Mouse (Mus musculus) lung, postnatal 4 days (tissue): ENCODE results near the gene Rab6b.
A peak's percentile ranks its signal among the peaks of the same experiment; 100 is the strongest.

ENCODE experiments used
- DNase-seq, 2 experiments: peaks; one replicate each; pipeline ENCODE4 v3.0.0; 2021

Gene Rab6b

DNA sequence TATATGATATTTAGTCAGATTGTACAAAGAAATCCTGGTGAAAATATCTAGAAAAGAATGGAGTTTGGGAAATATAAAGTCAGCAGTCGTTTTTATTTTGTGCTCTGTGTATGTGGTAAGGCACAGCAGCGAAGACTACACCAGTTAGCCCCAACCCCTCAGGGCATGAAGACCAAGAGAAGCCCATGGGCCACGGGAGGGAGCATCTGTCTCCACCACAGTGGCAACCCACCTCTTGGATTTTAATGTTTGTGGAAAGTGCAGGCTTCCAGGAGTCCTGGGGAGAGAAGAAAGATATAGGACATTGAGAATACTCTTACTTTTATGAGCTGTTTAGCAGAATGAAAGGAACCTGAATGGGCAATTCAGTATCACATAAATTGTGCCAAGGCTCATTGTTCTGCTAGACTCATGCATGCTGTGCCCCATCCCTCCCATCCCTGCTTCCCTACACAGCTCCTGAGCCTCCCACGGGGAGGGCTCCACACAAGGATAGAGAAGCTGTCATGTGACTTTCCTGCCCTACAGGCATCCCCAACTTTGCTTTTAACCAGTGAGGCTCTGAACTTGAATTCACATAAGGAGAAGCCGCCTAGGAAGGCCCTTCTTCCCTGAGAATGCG, 97.3 kb downstream of the Rab6b start:
- no peak for DNase-seq

DNA sequence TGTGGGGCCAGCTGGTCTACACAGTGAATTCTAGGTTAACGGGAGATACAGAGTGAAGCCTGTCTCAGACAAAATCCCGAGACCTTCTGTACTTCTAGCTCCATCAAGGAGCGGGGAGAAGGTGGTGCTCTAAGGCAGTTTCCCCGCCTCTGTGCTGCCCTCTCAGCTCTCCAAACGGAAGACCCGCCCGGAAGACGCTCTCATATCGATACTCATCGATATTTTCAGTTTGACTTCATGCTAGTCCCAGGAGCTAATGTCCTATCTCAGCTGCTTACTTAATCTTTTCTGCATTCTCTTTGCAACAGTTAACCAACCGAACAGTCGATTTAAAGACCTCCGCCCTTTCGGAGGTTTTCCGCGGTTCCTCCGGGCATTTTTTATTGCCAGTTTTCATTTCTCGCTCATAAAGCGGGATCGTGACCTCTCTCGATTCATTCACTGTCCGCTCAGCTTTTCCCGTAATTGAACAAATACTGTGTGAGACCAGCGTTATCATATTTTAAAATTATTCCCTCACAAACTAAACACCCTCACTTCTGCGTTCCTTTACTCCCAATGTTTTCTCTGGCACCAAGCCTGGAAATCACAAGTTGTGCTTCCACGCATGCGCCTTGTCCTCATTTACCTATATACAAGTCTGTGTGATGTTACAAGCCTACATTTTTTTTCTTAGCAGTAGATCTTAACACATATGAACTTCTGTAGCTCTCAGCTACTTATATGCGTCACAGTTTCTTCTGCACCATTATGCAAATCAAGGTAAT, 101.2 kb downstream of the Rab6b start:
- DNase-seq: peak in 1 of 2 experiments; percentile 25

DNA sequence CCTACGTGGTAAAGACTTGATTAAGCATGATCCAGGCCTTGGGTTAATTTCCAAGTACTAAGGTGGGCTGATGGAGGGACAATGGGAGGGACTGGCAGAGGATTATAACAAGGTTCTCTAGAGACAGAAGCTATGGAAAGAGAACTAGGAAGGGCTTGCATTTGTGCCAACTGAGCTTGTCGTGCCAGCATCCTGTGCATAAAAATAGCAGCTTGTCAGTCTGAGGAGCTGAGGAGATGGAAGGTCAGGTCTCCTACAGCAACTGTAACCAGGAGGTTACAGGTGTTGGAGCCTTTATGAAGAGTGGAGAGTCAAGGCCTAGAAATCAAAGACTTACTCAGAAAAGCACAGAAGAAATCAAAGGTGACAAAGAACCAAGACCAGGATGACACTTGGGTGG, 102.0 kb downstream of the Rab6b start:
- no peak for DNase-seq

DNA sequence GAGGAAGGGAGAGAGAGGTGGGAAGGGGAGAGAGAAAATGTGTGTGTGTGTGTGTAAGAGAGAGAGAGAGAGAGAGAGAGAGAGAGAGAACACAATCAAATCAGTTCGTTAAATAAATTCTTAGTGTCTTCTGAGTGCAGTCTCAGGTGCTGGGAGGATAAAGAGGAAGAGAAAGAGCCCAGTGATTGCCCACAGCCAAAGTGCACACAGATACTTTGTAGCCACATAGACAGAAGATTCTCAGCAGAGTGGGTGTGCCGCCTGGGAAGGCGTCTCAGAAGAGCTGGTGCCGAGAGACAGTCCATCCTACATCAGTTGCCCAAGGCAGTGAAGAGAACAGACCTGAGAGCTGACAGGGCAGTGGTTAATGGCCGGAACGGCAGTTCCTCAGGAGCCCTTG, 102.7 kb downstream of the Rab6b start:
- no peak for DNase-seq

DNA sequence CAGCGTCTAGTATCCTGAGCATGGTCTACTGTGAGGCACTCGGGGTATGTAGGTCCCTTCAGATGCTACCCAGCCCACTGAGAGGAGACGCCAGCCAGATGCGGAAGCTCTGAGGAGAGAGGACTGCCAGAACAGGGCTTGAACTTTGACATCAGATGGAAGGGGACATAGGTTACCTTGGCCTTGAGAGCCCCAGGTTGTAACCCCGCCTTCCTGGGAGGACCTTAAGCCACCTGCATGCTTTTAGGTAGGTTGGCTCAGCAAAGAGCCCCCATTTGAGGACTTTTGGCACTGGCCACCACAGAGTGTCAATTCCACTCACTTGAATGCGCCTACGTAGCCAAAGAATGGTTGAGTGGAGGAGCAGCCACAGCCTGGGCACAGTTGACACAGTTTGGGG, 113.1 kb downstream of the Rab6b start:
- no peak for DNase-seq

DNA sequence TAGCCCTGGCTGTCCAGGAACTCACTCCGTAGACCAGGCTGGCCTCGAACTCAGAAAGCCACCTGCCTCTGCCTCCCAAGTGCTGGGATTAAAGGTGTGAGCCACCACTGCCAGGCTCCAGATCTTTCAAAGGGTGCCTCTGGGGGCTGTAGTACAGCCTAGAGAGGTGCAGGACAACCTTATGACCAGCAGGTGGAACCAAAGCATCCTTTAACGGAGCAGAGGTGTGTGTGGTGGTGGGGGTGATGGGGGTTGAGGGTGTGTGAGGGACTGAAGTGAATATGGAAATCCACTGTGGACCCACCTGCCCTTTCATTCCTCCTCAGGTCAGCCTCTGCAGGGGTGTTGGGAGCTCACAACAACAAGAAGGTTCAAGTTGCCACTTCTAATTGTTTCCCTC, 113.9 kb downstream of the Rab6b start:
- DNase-seq: peak in 1 of 2 experiments; percentile 51

DNA sequence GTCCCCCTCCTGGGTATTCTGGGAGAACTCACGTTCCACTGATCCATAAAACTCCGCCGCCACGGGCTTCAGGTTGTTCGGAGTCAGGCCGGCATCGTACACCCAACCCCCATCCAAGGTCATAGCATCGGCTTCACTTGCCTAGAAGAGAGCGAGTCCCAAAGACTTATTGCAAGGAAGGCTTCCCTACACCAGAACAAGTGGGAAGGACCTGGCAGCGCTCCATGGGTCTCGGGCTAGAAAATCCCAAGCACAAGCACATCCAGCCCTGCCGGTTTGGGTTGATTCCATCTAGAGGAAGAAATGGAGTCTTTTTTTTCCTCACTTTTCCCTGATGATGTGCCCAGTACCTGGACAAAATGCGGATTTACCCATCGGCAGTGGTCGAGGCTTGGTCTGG, 115.2 kb downstream of the Rab6b start:
- peak in 1 of 2 experiments; percentile 53 for DNase-seq

DNA sequence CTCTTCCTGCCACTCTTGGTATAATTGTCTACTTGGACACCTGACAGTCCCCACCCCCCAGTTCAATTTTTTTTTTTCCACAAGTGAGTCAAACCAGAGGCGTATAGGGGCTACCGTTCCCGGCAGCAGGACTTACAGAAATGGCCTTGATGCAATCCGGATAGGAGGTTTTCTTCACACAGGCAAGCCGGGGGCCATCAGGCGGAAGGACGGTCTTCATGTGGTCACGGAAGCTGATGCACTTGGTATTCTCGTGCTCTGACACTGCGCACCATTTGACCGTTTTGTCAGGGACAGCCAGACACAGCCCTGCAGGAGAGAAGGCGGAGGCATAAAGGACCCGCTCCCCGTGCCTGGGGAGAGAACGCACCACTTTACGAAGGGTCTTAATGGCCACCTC, 116.2 kb downstream of the Rab6b start:
- no peak for DNase-seq

DNA sequence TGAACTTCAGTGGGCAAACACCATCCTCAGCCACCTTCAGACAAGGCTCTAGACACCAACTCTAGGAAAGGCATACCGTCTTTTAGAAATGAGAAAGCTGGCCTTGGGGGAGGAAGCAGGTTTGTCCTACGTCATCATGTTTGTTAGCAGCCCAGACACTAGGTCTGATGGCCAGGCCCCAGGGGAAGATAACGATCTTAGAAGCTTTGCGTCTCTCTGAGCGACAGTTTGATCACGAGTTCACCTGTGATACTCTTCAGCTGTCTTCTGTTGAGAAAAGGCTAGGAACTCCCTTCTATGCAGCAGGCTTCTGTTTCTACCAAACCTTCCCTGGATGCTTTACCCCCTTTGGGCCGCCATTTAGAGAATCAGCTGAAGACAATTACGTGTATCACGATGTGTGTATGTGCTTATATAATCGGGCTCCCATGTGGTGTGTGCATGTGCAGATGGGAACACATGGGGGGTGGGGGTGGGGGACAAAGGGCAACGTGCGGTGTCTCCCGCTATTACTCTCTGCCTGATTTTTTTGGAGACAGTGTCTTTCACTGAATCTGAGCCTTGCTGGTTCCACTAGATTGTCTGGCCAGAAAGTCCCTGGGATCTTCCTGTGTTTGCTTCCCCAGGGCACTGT, 116.9 kb downstream of the Rab6b start:
- DNase-seq: no peak

DNA sequence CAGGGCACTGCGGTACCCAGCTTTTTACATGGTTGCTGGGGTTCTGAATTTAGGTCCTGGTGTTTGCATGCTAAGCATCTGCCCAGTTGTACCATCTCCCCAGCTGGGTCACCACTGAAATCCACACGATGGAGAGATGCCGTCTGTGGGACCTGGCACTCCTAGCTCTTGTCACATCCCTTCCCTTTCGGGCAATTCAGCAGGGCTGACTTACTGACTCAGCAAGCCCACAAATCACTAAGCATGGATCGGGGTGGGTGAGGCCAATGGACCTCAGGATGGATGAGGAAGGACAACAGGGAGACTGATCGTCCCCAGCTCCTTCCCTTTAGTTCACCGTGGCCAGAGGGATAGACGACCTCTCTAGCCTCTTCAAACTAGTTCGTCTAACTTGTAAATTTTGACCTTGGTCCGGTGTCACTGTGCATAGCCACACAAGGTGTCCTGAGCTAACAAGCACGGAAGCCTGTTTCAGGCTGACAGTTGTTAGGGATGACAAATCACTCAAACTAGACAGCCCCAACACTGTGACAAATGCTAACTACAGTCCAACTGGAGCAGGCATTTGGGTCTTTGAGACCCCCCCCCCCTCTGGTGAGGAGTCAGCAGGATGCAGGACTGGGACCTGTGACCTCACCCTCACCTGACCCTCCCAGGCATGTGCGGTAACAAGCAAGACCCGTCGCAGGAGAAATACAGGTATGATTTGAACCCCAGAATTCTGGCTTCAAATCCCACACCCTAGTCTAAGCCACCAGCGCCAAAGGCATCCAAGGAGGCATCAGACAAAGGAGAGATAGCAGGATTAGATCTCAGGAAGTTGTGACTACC, 117.7 kb downstream of the Rab6b start:
- no peak for DNase-seq

DNA sequence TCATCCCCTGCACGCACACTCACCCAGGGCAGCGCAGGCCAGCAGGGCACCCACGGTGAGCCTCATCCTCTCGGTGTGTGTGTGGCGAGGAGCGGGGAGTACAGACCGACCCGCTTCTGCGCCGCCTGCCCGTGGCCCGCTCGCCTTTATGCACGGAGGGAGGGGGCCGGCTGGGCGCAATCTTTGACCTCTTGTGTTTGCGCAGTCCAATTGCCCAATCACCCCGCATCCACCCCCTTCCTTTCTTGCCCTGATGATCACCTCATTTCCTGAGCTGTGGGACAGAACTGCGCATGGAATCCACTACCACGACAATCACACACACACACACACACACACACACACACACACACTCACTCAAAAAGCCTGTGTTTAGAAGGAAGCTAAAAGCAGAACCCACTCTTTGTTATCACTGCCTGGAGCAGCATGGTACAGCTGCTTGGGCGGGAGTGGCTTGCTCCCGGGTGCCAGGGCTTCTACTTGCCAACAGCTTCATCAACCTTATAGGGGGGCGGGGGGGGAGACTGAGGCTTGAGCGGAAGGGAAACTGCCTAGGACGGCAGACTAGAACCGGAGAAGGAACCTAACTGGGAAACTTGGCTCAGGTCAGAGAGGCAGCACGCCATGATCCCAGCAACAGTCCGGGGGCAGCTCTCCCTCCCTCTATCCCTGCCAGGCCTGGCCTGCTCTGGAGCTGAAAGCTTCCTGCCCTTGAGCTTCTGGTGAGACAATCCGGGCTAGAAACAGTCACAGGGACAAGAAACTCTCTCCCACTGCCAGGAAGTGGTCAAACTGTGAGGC, 118.8 kb downstream of the Rab6b start, which contains the start of the genes Gm20425 and Trf:
Gene Gm20425 (minus strand): TSS at position 157 of the 801 bp plus-strand sequence.
Gene Trf (minus strand): TSS at position 294 of the 801 bp plus-strand sequence.
- peak; percentile 80 to 85 for DNase-seq

DNA sequence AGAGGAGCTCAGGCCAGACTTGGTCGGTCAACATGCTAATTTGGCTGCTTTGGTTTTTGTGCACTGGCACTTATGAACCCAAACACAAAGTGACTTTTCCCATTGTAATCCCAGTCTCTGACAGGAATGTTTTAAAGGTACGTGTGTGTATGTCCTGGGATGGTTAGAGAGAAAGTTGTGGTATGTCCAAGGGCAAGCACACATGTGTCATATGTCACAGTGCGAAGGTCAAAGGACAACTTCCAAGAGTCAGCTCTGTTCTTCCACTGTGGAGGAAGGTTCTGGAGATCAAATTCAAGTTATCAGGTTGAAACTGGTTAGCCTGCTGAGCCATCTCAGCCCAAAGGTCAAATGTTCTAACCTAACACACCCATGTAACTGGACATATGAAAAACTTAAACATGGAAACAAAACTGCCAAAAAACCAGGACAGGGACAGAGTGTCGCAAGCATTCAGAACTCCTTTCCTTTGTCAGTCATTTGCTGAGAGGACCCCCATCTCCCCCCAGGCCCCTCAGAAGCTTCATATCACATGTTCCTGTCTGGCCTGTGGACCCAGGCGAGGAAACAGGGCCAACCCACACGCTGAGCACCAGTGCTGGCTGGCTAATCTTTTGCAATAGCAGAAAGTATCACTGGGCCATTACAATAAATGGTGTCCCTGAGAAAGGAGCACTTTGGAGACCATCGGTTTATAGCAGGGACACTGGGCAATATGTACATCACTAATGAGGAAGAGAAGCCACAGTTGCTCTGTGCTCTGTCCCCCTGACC, 120.8 kb downstream of the Rab6b start:
- no peak for DNase-seq

DNA sequence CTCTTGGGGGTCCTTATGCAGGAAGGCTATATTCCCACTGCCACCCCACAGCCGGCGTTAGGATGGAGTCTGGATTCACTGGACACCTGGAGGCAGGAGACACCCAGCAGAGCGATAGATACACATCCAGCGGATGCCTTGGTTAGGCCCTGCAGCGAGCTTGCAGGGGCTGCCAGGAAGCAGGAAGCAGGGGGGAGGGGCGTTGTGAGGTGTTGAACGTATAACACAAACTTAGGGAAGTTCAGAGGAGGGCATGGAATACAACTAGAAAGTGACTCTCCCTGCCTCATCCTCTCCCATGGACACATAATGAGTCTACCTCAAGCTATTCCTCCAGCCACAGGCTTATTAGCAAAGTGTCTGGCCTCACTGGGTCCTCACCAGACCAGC, 121.4 kb downstream of the Rab6b start:
- peak; percentile 41 to 42 for DNase-seq

DNA sequence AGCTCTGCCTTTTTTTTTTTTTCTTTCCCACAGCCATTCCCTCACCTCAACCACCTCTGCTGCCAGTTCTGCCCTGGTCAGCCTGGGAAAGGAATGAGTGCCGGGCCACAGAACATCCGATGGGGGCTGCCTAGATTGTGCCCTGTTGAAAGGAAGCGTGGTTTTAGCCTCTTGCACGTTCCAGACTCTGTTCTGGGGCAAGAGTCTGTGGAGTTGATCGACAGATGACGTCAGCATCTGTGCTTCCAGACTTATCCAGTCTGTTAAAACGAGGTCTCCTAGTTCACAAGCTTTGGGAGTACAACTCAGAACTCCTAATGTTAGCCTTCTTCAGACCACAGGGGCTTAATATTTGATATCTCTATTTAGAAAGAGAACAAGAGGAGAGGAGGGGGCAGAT, 122.5 kb downstream of the Rab6b start:
- DNase-seq: peak in 1 of 2 experiments; percentile 20

DNA sequence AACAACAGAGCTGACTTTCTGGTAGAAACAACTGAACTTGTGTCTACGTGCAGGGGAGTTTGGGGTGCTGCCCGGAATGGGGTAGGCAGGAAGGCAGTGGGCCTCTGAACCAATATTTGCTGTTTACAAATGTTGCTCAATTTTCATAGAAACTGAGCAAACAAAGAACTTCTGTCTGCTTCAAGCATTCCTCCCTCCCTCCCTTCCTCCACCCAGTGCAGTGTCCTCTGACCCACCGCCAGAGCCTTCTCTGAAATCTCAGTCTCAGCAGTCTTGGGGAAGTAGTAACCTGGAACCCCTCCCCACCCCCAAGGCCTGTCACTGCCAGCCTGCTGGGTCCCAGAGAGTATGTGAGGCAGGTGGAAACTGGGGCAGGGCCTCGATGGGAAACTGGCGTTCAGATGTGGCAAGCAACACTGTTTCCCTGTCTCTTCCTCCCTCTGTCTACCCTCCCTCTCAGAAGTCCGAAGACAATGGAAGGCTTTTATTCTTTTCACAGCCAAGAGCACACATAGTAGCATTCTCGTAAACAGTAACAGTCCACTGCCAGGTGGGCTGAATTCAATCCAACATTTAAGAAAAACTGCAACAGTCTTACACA, 123.1 kb downstream of the Rab6b start:
- peak; percentile 57 to 58 for DNase-seq
